Mouse (Mus musculus): Measurements from ENCODE around the gene Rapgef5. TPM values are rescaled to one million over a fixed set of nuclear protein-coding genes. Genes with fewer than 3 reads are reported as not detected.

The Rapgef5 gene
- total RNA-seq, 2 experiments from 2014 or later, result 129 to 141 TPM

- DNase-seq (ENCODE audit: low spot score in 2 of 2), result no peak
- intact Hi-C loops (cut with DNase I), result no loop called here
Observed at GRCm38 (mm10) chr12:117692775-117693174, 176.5 kb downstream of the Rapgef5 start.

- DNase-seq (ENCODE audit: low spot score in 2 of 2), result no peak
- intact Hi-C loops (cut with DNase I), result no loop called here
Observed at GRCm38 (mm10) chr12:117699950-117700665, 183.8 kb downstream of the Rapgef5 start.

GRCm38 (mm10) chr12:117700927-117701326 is 184.6 kb downstream of the Rapgef5 start:
- intact Hi-C loops (cut with DNase I), result no loop called here
- DNase-seq (ENCODE audit: low spot score in 2 of 2), result no peak

GRCm38 (mm10) chr12:117702291-117702690 is 186.0 kb downstream of the Rapgef5 start:
- intact Hi-C loops (cut with DNase I), result no loop called here
- no peak for DNase-seq (ENCODE audit: low spot score in 2 of 2)

GRCm38 (mm10) chr12:117702928-117703327 is 186.6 kb downstream of the Rapgef5 start:
- DNase-seq (ENCODE audit: low spot score in 2 of 2), result no peak
- intact Hi-C loops (cut with DNase I), result no loop called here

GRCm38 (mm10) chr12:117703413-117703812 is 187.1 kb downstream of the Rapgef5 start:
- intact Hi-C loops (cut with DNase I), result no loop called here

GRCm38 (mm10) chr12:117705308-117705707 is 189.0 kb downstream of the Rapgef5 start:
- intact Hi-C loops (cut with DNase I), result no loop called here
- DNase-seq (ENCODE audit: low spot score in 2 of 2), result no peak

More at GRCm38 (mm10) chr12:117703413-117703812, 187.1 kb downstream of the Rapgef5 start:
- no peak for DNase-seq (ENCODE audit: low spot score in 2 of 2)

GRCm38 (mm10) chr12:117709280-117709679 is 193.0 kb downstream of the Rapgef5 start:
- intact Hi-C loops (cut with DNase I), result no loop called here
- DNase-seq (ENCODE audit: low spot score in 2 of 2), result no peak

GRCm38 (mm10) chr12:117712474-117712873 is 196.2 kb downstream of the Rapgef5 start:
- no peak for DNase-seq (ENCODE audit: low spot score in 2 of 2)
- intact Hi-C loops (cut with DNase I), result no loop called here

- no peak for DNase-seq (ENCODE audit: low spot score in 2 of 2)
- intact Hi-C loops (cut with DNase I), result no loop called here
Observed at GRCm38 (mm10) chr12:117713616-117714015, 197.3 kb downstream of the Rapgef5 start.

GRCm38 (mm10) chr12:117720794-117721747 is 204.8 kb downstream of the Rapgef5 start:
- intact Hi-C loops (cut with DNase I), result no loop called here
- DNase-seq (ENCODE audit: low spot score in 2 of 2), result peak in 1 of 2 experiments; percentile 31

GRCm38 (mm10) chr12:117721748-117722150 is 205.5 kb downstream of the Rapgef5 start:
- intact Hi-C loops (cut with DNase I), result no loop called here
- DNase-seq (ENCODE audit: low spot score in 2 of 2), result no peak

- no peak for DNase-seq (ENCODE audit: low spot score in 2 of 2)
- intact Hi-C loops (cut with DNase I), result no loop called here
Observed at GRCm38 (mm10) chr12:117725011-117725410, 208.7 kb downstream of the Rapgef5 start.

- intact Hi-C loops (cut with DNase I), result no loop called here
- no peak for DNase-seq (ENCODE audit: low spot score in 2 of 2)
Observed at GRCm38 (mm10) chr12:117727481-117728177, 211.3 kb downstream of the Rapgef5 start.

- intact Hi-C loops (cut with DNase I), result no loop called here
Observed at GRCm38 (mm10) chr12:117728178-117728611, 211.9 kb downstream of the Rapgef5 start.

GRCm38 (mm10) chr12:117733611-117734010 is 217.3 kb downstream of the Rapgef5 start:
- DNase-seq (ENCODE audit: low spot score in 2 of 2), result no peak
- intact Hi-C loops (cut with DNase I), result no loop called here

More at GRCm38 (mm10) chr12:117728178-117728611, 211.9 kb downstream of the Rapgef5 start:
- no peak for DNase-seq (ENCODE audit: low spot score in 2 of 2)

- intact Hi-C loops (cut with DNase I), result no loop called here
- DNase-seq (ENCODE audit: low spot score in 2 of 2), result no peak
Observed at GRCm38 (mm10) chr12:117736130-117736529, 219.9 kb downstream of the Rapgef5 start.

GRCm38 (mm10) chr12:117736928-117737327 is 220.6 kb downstream of the Rapgef5 start:
- no peak for DNase-seq (ENCODE audit: low spot score in 2 of 2)
- intact Hi-C loops (cut with DNase I), result no loop called here

GRCm38 (mm10) chr12:117737332-117738031 is 221.2 kb downstream of the Rapgef5 start:
- intact Hi-C loops (cut with DNase I), result no loop called here
- DNase-seq (ENCODE audit: low spot score in 2 of 2), result no peak
